Mouse (Mus musculus): Measurements from ENCODE around the gene Khdrbs2.
"Not testable (repeated sequence)": the region's sequence is repeated elsewhere in the genome, so short reads cannot be mapped to it uniquely, and the experiment has no call there.

Khdrbs2 gene

DNA sequence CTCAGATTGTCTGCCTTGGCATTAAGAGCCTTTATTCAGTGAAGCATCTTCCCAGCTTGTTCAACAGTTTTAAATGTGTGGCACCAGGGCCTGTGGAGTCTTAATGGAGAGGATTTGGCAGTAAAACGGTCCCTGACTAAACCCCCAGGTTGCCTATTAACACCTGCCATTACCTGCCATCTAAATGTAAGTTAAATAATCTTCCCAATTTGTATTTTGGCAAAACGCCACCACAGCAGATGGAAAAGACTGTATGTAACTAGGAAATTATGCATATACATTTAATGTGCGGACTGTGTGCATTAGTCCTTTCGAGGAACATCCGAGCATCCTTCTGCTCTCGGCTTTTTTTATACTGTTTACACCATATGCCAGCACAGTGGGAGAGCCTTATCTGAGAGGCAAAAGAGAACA is 290.6 kb downstream of the Khdrbs2 start:
- DNase-seq (ENCODE audit: low read depth in 1 of 2, low spot score in 2 of 2): no peak

DNA sequence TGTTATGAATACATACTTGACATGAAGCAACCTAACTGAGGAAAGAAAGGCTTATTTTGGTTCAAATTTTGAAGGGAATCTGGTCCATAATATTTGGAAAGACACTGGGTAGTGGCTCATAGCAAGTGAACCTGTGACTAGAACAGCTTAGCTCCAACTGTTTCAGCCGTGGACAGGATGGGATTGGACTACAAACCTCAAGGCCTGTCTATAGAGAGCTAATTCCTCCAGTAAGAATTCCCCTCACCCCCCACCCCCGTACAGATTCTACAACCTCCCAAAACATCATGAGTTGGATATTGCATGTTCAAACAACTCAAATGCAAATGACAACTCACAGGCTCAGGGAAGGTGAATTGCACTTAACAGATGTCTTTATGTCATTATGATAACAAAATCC is 298.5 kb downstream of the Khdrbs2 start:
- no peak for DNase-seq (ENCODE audit: low read depth in 1 of 2, low spot score in 2 of 2)

DNA sequence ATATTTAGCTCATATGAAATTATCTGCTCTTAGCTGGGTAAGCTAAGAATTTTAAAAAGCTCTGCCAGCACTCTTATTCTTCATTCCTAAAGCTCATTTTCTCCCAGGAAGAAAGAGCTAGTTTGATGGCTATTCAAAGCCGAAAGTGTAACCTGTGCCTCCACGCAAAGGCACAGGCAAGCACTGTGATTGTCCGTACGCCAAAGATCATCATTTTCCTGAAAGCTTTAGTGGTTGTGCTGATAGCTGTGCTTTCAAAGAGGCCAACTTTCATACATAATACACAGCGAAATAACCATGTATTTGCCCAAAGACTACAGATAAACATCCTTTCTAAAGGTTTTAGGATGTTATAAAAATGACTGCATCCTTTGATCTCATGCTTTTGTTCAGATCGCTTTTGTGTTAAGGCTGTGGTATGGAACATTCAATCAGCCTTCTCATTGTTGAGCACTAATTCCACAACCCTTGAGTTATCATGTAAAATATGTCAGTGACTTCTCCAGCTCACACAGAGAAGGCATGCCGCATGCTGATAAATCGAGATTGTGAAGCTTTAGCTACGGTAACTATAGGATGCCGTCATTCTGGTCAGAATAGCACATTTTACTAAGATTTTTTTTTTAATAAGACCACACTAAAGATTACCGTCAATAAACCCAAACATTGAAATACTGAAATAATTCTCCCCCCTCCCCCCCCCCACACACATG is 299.1 kb downstream of the Khdrbs2 start:
- DNase-seq (ENCODE audit: low read depth in 1 of 2, low spot score in 2 of 2): no peak

DNA sequence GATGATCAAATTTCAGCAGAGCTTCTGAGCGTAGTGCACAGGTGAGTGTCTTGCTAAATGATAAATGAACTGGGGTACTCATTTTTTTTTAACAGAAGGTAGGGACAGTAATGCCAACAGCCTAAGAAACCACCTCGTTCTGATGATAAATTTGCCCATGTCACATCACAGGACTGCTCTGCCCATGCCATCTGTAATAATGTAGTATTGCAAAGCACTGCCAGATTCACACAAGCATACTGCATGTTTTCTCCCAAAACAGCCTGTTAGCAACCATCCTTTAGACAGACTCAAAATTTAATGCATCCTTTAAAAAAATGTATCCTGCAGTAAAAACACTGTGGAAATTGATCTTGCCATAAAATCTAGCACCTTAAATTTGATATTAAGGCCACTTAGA is 315.4 kb downstream of the Khdrbs2 start:
- no peak for DNase-seq (ENCODE audit: low read depth in 1 of 2, low spot score in 2 of 2)

DNA sequence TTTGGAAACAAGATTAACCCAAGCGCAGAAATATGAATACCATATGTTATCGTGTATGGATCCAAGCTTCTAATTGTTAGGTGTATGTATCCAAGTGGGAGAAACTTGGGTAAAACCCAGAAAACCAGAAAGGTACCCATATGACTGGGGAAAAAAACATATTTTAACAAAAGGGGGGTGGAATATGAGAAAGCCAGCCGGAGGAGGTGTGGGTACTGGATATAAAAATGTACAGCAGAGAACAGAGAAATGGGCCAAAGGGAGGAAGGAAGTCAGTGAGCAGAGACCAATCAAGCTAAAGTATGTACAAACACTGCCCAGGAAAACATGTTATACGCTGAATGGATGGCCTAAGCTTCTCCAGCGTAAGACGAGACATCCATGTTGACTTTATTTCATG is 330.9 kb downstream of the Khdrbs2 start:
- no peak for DNase-seq (ENCODE audit: low read depth in 1 of 2, low spot score in 2 of 2)

DNA sequence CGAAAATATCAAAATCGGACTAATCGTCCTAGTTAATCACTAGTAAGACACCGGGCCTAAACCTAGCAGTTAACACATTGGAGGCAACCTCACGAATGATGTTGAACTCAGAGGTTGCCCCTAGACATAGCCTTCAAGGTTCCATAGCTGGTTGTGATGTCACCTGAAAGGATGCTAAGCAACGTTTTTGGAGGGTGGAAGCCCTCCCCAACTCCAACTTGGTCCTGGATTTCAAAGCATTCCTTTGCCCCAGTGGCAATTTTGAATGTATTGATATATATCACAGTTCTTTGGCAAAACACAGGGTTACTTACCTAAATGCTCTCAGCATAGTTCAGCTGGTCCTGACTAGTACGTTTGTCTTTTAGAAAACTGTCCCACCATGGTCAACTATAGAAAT is 374.7 kb downstream of the Khdrbs2 start, which contains the start of gene Gm5415:
Gene Gm5415, minus strand, starts transcription at position 101 of the 400 bp plus-strand sequence.
- DNase-seq (ENCODE audit: low read depth in 1 of 2, low spot score in 2 of 2): not testable (repeated sequence)

DNA sequence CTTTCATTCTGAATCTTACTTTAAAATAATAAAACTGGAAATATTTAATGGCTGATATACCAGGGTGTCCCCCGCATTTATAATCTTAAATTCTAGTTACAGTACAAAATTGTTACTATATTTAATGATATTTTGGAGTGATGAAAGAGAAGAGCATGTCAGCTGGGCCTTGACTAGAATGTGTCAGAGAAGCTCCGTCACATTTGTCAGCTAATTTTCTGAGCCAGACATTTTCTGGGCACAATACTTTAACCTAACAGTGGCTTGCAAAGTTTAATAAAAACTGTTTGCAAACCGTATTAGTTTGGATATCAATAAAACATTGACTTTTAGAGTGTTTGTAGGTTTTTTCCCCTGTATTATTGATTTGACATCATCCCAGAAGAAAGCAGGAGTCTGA is 380.9 kb downstream of the Khdrbs2 start:
- DNase-seq (ENCODE audit: low read depth in 1 of 2, low spot score in 2 of 2): no peak

DNA sequence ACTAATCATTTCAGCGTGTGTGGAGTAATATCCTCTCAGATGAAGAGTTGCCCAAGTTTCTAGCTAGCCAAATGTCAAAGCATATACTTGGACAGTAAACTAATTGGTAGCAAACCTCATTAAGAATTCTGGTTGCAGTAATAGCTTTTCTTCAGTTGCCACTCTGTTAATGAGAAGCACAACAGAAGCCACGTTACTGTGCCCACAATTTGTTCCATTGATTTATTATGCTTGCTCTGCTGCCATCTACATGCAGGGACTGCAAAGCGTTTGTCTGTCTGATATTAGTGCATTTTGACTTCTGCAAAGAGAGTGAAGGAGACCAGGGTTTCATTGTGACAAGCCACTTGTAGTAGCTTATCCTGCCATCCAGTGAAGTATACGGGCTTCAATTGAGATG is 381.4 kb downstream of the Khdrbs2 start:
- DNase-seq (ENCODE audit: low read depth in 1 of 2, low spot score in 2 of 2): no peak

DNA sequence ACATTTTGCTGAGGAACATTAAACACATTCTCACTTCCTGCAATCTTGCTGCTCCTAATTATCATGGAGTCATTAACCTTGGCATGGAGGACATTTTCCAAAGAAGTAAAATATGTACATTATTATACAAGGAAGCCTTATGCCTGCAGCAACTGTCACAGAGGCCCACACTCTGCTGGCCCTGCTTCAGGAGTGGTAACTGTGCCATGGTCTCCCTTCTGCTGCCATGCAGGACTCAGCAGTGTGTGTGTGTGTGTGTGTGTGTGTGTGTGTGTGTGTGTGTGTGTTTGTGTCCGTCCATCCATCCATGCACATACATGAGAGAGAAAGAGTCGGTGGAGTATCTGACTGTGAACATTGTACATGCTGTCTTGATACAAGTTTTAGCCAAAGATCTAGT is 396.4 kb downstream of the Khdrbs2 start:
- DNase-seq (ENCODE audit: low read depth in 1 of 2, low spot score in 2 of 2): no peak

DNA sequence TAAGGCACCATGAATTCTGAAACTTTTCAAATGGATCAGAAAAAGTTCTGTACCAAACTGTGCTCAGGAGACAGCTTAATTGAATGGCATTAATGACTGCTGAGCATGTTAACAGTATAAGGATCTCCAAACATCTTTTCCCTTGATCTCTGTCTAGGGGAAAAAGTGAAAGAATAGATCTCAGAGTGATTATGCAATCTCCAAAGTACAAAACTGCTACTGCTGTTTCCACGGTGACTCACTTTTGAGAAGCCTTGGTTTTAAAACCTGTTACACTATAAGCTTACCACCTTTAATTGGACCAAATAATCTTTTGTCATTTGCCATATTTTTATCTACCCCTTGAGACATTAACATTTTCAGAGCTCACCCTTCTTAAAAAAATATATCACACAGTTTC is 453.5 kb downstream of the Khdrbs2 start:
- DNase-seq (ENCODE audit: low read depth in 1 of 2, low spot score in 2 of 2): no peak

DNA sequence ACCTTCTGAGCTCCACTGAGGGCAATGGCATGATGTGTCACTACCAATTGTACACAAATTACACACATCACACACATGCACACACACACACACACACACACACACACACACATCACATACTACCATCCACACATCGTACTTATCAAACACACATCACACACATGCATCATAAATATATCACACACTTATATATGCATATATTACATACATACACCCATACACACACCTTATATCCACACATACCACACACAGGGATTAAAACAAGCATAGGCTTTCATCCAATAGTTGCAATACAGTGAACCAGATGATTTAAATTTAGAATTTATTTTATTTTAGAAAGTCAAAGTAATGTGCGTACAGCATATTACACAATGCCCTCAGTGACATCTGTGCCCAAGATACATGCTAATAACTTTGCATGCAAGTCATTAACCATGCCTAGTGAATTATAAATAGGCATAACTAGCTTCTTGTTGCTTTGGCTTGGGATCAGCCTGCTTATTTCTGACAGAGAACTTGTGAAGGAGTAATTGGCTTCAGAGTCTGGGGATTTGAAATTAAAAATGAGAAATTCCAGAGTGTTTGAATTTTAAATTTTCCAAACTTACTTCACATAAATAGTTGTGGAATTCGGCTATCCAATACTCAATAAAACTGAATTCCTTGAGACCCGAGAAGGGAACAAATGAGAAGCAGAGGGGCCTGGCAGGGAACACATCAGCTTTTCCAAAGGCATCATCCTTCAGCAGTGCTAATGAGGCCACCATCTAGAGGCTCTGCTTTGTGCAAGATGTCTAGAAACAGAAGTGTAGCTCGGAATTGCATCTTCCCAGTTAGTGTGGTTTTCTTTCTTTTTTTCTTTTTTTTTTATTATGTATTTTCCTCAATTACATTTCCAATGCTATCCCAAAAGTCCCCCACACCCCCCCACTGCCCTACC is 460.2 kb downstream of the Khdrbs2 start:
- no peak for DNase-seq (ENCODE audit: low read depth in 1 of 2, low spot score in 2 of 2)

DNA sequence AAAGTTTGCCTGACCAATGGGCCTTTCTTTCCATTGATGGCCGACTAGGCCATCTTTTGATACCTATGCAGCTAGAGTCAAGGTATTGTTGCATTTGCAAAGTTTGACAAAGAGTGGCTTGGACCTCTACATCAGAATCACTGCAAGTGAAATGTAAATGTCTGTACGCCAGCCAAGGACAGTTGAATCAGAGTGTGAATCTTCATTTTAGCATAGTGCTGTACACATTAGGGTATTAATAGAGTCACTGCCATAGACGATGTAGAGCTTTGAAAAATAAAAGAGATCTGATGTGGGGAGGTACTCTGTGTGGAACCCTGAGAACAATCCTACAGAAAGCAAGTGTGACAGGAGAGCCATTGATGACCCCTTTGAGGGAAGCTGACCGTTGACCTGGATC is 460.9 kb downstream of the Khdrbs2 start:
- DNase-seq (ENCODE audit: low read depth in 1 of 2, low spot score in 2 of 2): no peak

DNA sequence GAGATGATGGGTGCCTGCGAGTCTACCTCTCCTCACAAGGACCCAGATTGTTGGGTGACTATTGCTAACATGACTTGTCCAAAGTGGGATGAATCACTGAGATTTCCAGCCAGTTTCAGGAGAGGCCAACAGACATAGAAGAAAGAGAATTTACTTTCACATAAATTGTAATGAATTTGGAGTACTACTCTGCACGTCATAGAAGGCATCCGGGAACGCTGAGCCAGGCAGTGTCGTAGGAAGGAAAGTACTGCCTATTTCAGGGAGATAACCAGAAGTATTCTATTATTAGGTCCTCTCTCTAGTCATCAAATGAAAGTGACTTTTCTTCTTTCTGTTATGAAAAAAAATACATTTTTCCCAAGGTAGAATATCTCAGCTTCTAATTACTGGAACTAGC is 466.6 kb downstream of the Khdrbs2 start:
- no peak for DNase-seq (ENCODE audit: low read depth in 1 of 2, low spot score in 2 of 2)

DNA sequence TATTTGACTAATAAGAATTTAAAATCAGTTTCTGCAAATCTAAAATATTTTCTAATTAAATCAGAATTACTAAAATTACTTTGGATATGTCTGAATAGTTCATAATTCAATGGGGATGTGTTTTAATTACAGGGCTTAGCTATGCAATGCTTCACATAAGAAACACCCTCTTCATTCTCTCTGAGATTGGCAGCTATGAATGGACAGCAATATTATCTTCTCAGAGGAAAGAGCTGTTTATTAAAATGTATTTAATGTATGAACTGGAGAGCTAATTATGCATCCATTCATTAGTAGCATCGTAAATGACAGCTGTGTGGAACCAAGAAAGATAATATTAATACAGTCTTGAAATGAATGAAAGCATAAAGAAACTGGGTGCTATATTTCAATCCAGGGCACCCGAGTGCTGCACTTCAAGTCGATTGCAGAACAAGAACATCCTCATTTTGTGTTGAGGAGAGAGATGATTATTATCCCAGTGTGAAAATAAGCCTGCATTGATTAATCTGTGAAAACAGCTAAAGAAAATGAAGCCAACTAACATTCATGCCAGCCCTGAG is 477.2 kb downstream of the Khdrbs2 start:
- no peak for DNase-seq (ENCODE audit: low read depth in 1 of 2, low spot score in 2 of 2)

DNA sequence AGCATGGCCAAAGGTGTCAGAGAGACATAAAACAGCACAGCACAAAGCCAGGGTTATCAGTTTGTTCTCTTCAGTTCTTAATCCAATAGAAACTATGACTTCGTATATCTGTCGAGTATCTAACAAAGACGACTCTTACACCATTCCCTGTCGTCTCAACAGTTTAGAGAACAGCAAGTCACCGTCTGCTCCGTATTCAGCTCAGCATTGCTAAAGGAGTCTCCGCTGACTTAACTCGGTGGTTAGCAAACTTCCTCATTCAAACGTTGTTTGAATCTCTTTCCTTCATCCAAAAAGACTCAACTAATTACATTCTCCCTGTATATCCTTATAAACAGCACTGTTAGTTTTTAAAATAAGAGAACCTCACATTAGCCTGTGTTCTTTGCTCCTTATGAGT is 521.3 kb downstream of the Khdrbs2 start:
- no peak for DNase-seq (ENCODE audit: low read depth in 1 of 2, low spot score in 2 of 2)

DNA sequence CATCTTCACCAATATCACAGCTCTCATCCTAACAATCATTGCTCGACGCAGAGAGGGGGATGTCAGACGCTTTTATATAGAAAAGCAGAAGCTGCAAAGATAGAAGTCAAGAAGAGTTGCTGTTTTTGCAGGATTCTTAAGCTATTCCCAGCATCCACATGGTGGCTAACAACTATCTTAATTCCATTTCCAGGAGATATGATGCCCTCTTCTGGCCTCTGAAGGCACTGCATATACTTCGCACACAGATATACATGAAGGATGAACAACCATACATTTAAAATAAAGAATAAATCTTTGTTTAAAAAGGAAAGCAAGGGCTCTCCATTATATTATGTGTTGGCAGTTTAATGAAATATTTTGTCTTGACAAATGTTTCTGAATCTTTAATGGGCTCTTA is 527.6 kb downstream of the Khdrbs2 start:
- no peak for DNase-seq (ENCODE audit: low read depth in 1 of 2, low spot score in 2 of 2)

DNA sequence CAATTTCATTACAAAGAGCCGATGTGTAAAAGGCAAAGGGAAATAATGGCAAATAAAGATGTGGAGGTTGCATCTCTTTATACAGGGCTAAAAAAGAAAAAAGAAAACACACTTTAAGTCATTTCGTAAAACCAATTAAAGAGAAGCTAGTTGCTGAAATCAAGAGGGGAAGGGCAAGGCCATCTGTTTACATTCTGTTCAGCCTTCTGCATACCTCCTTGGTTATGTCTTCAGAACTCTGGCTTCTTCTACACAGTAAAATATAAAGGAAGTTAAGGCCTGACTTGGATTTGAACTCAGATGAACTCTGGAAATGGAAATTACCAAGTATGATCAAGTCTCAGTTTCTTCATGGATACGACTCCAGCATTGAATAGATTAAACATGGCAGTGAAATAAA is 528.8 kb downstream of the Khdrbs2 start:
- DNase-seq (ENCODE audit: low read depth in 1 of 2, low spot score in 2 of 2): no peak

Data from monocyte, adult 2 months (primary cell).